Mouse (Mus musculus): ENCODE data around the gene Zfp458.

The Zfp458 gene

GRCm38 (mm10) chr13:67278314-67278713 is at the start of gene Zfp458:
TSS of gene Zfp458 (minus strand) at chr13:67278466.
- WGBS: 39% methylated on average over 7 of the region's 7 CpGs

DNA sequence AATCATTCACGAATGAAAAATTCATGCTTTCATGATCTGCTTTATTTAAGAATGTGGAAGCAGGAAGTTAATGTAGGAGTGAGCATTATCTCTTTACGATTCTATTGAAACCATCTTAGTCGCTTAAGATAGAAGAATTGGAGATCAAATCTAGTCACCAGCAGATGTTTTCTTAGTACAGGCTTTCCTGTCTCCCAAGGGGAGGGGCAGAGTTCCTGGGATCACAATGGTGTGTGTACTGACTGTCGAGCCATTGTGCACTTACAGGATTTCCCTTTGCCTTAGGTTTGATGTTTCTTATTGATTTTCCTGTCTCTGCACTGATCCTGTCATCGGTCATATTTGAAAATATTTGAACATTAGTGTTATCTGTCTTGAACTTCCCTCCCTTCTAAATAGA is 28.5 kb upstream of the Zfp458 start:
- WGBS: 23% methylated on average over 5 of the region's 5 CpGs

- WGBS: 4% methylated on average over 16 of the region's 16 CpGs
Measured at GRCm38 (mm10) chr13:67305822-67306672, 27.8 kb upstream of the Zfp458 start, which contains the start of gene Zfp457. TSS of gene Zfp457 (minus strand) at chr13:67306485.

DNA sequence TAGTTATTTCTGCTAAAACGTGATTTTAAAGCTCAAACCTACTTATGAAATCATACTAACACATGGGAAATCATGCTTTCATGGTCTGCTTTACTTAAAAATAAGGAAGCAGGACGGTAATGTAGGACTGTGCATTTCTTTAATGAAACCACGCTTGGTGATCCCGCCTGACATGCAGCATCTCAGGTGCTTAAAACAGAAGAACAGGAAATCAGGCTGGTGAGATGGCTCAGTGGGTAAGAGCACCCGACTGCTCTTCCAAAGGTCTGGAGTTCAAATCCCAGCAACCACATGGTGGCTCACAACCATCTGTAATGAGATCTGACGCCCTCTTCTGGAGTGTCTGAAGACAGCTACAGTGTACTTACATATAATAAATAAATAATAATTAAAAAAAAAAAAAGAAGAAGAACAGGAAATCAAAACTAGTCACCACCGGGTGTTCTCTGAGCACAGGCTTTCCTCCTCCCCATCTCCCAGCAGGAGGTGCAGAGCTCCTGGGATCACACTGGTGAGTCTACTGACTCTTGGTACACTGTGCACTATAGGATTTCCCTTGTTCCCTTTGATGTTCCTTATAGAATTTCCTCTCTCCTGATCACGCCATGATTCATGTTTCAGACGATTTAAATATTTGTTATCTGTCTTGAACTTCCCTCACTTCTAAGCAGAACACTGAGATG is 8.7 kb downstream of the Zfp458 start:
- 40% methylated on average over 8 of the region's 9 CpGs for WGBS

DNA sequence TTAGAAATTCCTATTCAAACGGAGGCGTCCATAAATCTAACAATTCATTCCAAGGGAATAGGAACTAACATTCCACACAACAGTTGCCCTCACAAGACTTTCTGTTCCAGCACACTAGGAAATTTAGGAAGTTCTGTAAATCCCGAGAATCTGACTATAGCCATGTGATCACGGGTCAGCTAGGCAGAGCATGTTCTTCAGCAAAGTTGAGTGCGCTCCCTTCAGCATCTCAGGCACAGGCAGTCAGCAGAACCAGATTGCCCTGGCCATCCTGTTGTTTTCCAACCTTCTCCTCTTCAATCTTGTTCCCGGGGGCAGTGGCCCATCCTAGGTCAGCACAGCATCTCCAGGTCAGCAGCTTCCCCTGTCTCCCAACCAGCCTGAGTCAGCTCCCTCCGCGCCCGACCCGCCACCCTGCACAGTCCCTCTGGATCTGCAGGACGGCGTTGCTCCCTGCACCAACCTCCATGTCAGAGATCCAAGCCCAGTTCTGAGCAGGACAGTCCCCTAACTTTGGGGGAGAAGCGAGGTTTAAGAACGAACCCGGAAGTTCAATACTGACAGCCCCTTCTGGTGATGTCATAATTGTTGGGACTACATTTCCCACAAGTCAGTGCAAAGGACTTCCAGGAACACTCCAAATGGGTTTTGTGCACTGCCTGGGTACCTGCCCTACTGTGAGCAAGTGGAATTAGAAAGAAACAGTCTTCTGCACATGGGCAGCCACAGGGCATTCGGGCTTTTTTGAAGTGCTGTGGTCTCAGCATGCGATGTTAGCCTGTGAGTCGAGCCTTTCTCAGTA is 9.5 kb downstream of the Zfp458 start:
- 6% methylated on average over 18 of the region's 18 CpGs for WGBS

GRCm38 (mm10) chr13:67214015-67214607 is 64.2 kb downstream of the Zfp458 start:
- 63% methylated on average over 4 of the region's 4 CpGs for WGBS
